ENCODE assay signal across 8 mouse cellular contexts in the genomic region with DNA sequence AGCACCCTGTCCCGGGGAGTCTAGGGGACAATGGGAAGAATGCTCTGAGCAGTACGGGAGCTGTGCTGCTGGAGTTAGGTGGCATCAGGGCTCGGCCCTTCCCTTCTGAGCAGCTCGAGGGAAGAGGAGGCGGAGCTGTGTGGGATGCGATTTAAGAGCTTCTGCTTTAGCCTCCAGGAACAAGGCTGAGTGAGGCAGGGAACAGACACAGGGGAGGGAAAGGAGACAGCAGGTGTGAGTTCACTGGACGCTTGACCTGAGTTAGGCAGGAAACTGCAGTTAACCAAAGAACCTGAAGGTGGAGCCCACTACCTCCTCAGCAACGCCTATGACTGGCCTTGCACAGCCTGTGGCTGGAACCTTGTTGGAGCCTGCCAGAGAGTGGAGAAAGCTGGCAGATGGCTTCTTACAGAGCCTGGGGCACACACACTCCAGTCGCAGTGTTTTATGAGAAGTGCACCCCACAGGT. TPM values are rescaled to one million over a fixed set of nuclear protein-coding genes. Genes with fewer than 3 reads are reported as not detected.
DNase-seq lines count a peak whose midpoint lies in the region; ATAC-seq and TF ChIP-seq lines count a peak whose summit lies in the region.

No protein-coding gene starts in this region.

- DNase-seq in B cell, adult 2 months = peak; percentile 77 to 80
- DNase-seq in adrenal gland, postnatal 36 days = peak; percentile 86 to 89
- DNase-seq in heart, postnatal 10 days = peak; percentile 89 to 91
- DNase-seq in kidney, postnatal 36 days = peak; percentile 86 to 91
- DNase-seq in liver, postnatal 0 days = peak; percentile 74
- DNase-seq in stomach, postnatal 0 days (ENCODE audit: low spot score) = peak; percentile 77

- peak; percentile 77 for ATAC-seq in liver, postnatal 0 days
- ATAC-seq in neural tube, embryonic 14.5 days (ENCODE audit: low read depth) = peak; percentile 77
- peak; percentile 76 for ATAC-seq in stomach, postnatal 0 days (ENCODE audit: low FRiP score, low TSS enrichment)

- no peaks in the 10 kb centered on the region for H3K4me1 ChIP-seq in embryonic fibroblast, embryonic 13.5 days (ENCODE audit: control insufficient read depth, insufficient read depth, low read length)
- no peaks in the 10 kb centered on the region for H3K4me1 ChIP-seq in liver, postnatal 0 days (ENCODE audit: insufficient read depth)
- H3K4me1 ChIP-seq in neural tube, embryonic 14.5 days (ENCODE audit: control insufficient read depth, insufficient read depth, low read length) = no peaks in the 10 kb centered on the region
- H3K4me1 ChIP-seq in stomach, postnatal 0 days (replicated peaks; ENCODE audit: control insufficient read depth, insufficient read depth) = no peaks in the 10 kb centered on the region

- 17% methylated on average over 9 of the region's 9 CpGs for WGBS in liver, postnatal 0 days (ENCODE audit: insufficient replicate concordance)
- 9% methylated on average over 9 of the region's 9 CpGs for WGBS in neural tube, embryonic 14.5 days
- WGBS in stomach, postnatal 0 days = 13% methylated on average over 6 of the region's 9 CpGs

- peaks cover 3% of the 10 kb centered on the region; the same call in 1 of the 2 replicates for H3K27me3 ChIP-seq in liver, postnatal 0 days (ENCODE audit: insufficient read depth, low read length)
- no peaks in the 10 kb centered on the region for H3K27me3 ChIP-seq in neural tube, embryonic 14.5 days (ENCODE audit: control insufficient read depth, insufficient read depth, low read length)
- no peaks in the 10 kb centered on the region for H3K27me3 ChIP-seq in stomach, postnatal 0 days (ENCODE audit: control insufficient read depth, insufficient read depth, low read length)

- TF ChIP-seq CTCF in embryonic fibroblast, embryonic 13.5 days (IDR thresholded peaks at IDR 0.05; ENCODE audit: borderline replicate concordance, insufficient read depth, low read length) = peak; percentile 59
- TF ChIP-seq CTCF in liver, postnatal 0 days (IDR thresholded peaks at IDR 0.05; ENCODE audit: low read depth) = peak; percentile 89
- peak; percentile 90 for TF ChIP-seq CTCF in stomach, postnatal 0 days (IDR thresholded peaks at IDR 0.05; ENCODE audit: low read depth)

- no peak overlapping the region for H3K4me3 ChIP-seq in embryonic fibroblast, embryonic 13.5 days (ENCODE audit: insufficient read depth, low read length)
- no peak overlapping the region for H3K4me3 ChIP-seq in liver, postnatal 0 days (ENCODE audit: low read depth, low read length)
- no peak overlapping the region for H3K4me3 ChIP-seq in neural tube, embryonic 14.5 days (ENCODE audit: low read depth, low read length)
- no peak overlapping the region for H3K4me3 ChIP-seq in stomach, postnatal 0 days (ENCODE audit: low read depth, low read length)

- H3K27ac ChIP-seq in embryonic fibroblast, embryonic 13.5 days (ENCODE audit: insufficient read depth, low read length) = no peak overlapping the region
- H3K27ac ChIP-seq in liver, postnatal 0 days (ENCODE audit: low read depth) = peak overlapping the region; percentile 29; the same call in 1 of the 2 replicates
- no peak overlapping the region for H3K27ac ChIP-seq in neural tube, embryonic 14.5 days (ENCODE audit: low read depth, low read length)
- H3K27ac ChIP-seq in stomach, postnatal 0 days (replicated peaks) = no peak overlapping the region

- H3K4me2 ChIP-seq in liver, postnatal 0 days (ENCODE audit: low read depth, low read length) = no peak overlapping the region
- H3K4me2 ChIP-seq in neural tube, embryonic 14.5 days (ENCODE audit: low read depth, low read length) = no peak overlapping the region
- no peak overlapping the region for H3K4me2 ChIP-seq in stomach, postnatal 0 days (replicated peaks; ENCODE audit: low read depth)

- TF ChIP-seq POLR2A in embryonic fibroblast, embryonic 13.5 days (IDR thresholded peaks at IDR 0.05; ENCODE audit: low read depth, low read length) = no peak

- intact Hi-C loops in heart, postnatal 10 days (cut with DNase I) = loop anchor here (1.0 to 2.0 kb wide), 3 partner anchors 42 to 90 kb away; no protein-coding TSS in a partner anchor

- no peaks in the 10 kb centered on the region for H3K36me3 ChIP-seq in liver, postnatal 0 days (replicated peaks; ENCODE audit: insufficient read depth, low read length)
- no peaks in the 10 kb centered on the region for H3K36me3 ChIP-seq in neural tube, embryonic 14.5 days (ENCODE audit: control insufficient read depth, insufficient read depth, low read length)
- H3K36me3 ChIP-seq in stomach, postnatal 0 days (ENCODE audit: control insufficient read depth, insufficient read depth, low read length) = no peaks in the 10 kb centered on the region

- no peak for TF ChIP-seq EP300 in liver, postnatal 0 days (IDR thresholded peaks at IDR 0.05; ENCODE audit: low read depth)
- TF ChIP-seq EP300 in stomach, postnatal 0 days (optimal IDR thresholded peaks at IDR 0.05) = no peak

- no peak overlapping the region for H3K9ac ChIP-seq in liver, postnatal 0 days (replicated peaks)
- H3K9ac ChIP-seq in neural tube, embryonic 14.5 days (replicated peaks; ENCODE audit: low read depth, low read length) = no peak overlapping the region
- no peak overlapping the region for H3K9ac ChIP-seq in stomach, postnatal 0 days (ENCODE audit: low read length)

- H3K9me3 ChIP-seq in liver, postnatal 0 days (ENCODE audit: low read length) = no peaks in the 10 kb centered on the region
- no peaks in the 10 kb centered on the region for H3K9me3 ChIP-seq in neural tube, embryonic 14.5 days (ENCODE audit: control insufficient read depth, low read length)
- no peaks in the 10 kb centered on the region for H3K9me3 ChIP-seq in stomach, postnatal 0 days (ENCODE audit: control insufficient read depth, low read length)

RNA-seq across cellular contexts. Expression of a gene that starts 22.7 kb away (rescaled TPM):
- total RNA-seq in adrenal gland, postnatal 36 days (2021) = 1 to 10 TPM; 4.8 to 5.2 TPM
- 1.3 and 1.6 TPM in 2 replicates for polyA plus RNA-seq in embryonic fibroblast, embryonic 13.5 days (2011; ENCODE audit: insufficient read length, low read depth, missing spikeins)
- 1 to 10 TPM; 1.2 to 1.7 TPM for total RNA-seq in heart, postnatal 10 days (2021)
- 0.90 and 1.0 TPM in 2 replicates for polyA plus RNA-seq in liver, postnatal 0 days (2015; fragmentation: Nextera tagmentation; extraction: Ambion mirVana)
- 2.0 and 3.3 TPM in 2 replicates for polyA plus RNA-seq in neural tube, embryonic 14.5 days (2014; fragmentation: Nextera tagmentation; extraction: Ambion mirVana)
- polyA plus RNA-seq in stomach, postnatal 0 days (2015; fragmentation: Nextera tagmentation; extraction: Ambion mirVana) = 0.87 and 0.99 TPM in 2 replicates

RNA-seq across cellular contexts. Expression of a gene that starts 32.1 kb away (rescaled TPM):
- 1 to 10 TPM; 7.0 to 9.8 TPM for total RNA-seq in adrenal gland, postnatal 36 days (2021)
- not detected in 2 replicates for polyA plus RNA-seq in embryonic fibroblast, embryonic 13.5 days (2011; ENCODE audit: insufficient read length, low read depth, missing spikeins)
- 10 to 100 TPM; 10.6 TPM for total RNA-seq in heart, postnatal 10 days (2021)
- polyA plus RNA-seq in liver, postnatal 0 days (2015; fragmentation: Nextera tagmentation; extraction: Ambion mirVana) = 4.3 and 4.5 TPM in 2 replicates
- 10.1 and 10.5 TPM in 2 replicates for polyA plus RNA-seq in neural tube, embryonic 14.5 days (2014; fragmentation: Nextera tagmentation; extraction: Ambion mirVana)
- polyA plus RNA-seq in stomach, postnatal 0 days (2015; fragmentation: Nextera tagmentation; extraction: Ambion mirVana) = 14.7 and 16.6 TPM in 2 replicates

RNA-seq across cellular contexts. Expression of a gene that starts 46.8 kb away (rescaled TPM):
- under 1 TPM in 1 of 2 experiments, not detected in 1; 0.07 TPM for total RNA-seq in adrenal gland, postnatal 36 days (2021)
- polyA plus RNA-seq in embryonic fibroblast, embryonic 13.5 days (2011; ENCODE audit: insufficient read length, low read depth, missing spikeins) = not detected in 2 replicates
- under 1 TPM; 0.43 to 0.62 TPM for total RNA-seq in heart, postnatal 10 days (2021)
- 4.2 and 4.6 TPM in 2 replicates for polyA plus RNA-seq in liver, postnatal 0 days (2015; fragmentation: Nextera tagmentation; extraction: Ambion mirVana)
- polyA plus RNA-seq in neural tube, embryonic 14.5 days (2014; fragmentation: Nextera tagmentation; extraction: Ambion mirVana) = 0.44 TPM in 1 of 2 replicates, not detected in the other
- polyA plus RNA-seq in stomach, postnatal 0 days (2015; fragmentation: Nextera tagmentation; extraction: Ambion mirVana) = 0.13 and 0.18 TPM in 2 replicates

RNA-seq across cellular contexts. Expression of a gene that starts 55.7 kb away (rescaled TPM):
- total RNA-seq in adrenal gland, postnatal 36 days (2021) = not detected
- not detected in 2 replicates for polyA plus RNA-seq in embryonic fibroblast, embryonic 13.5 days (2011; ENCODE audit: insufficient read length, low read depth, missing spikeins)
- total RNA-seq in heart, postnatal 10 days (2021) = not detected
- polyA plus RNA-seq in liver, postnatal 0 days (2015; fragmentation: Nextera tagmentation; extraction: Ambion mirVana) = 0.62 and 0.73 TPM in 2 replicates
- polyA plus RNA-seq in neural tube, embryonic 14.5 days (2014; fragmentation: Nextera tagmentation; extraction: Ambion mirVana) = not detected in 2 replicates
- 0.39 TPM in 2 replicates for polyA plus RNA-seq in stomach, postnatal 0 days (2015; fragmentation: Nextera tagmentation; extraction: Ambion mirVana)
